12 mouse cellular contexts compared by ENCODE assay signal in the genomic region with DNA sequence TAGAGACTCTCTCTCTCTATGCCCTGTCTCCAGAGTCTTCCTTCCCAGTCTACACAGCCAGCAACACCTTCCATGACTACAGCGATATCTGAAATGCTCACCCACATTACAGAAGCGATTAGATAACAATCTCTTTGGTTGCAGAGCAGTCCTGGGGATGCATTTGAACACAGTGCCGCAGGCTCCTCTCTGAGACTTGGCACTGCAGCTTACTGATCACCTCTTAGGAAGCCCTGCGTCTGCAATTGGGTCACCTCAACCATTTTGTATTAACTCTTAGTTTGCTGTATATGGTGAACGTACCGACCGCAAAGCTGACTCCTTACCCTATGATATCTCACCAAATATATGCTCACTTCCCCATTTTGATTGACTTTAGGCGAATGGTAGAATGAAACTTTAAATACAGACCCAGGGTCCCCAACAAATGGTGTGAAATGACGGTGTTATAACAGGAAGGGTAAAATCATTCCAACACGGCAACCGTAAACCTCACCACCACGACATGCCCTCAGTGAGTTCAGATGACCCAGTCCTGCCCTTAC. TPM values are rescaled to one million over a fixed set of nuclear protein-coding genes. Genes with fewer than 3 reads are reported as not detected.
DNase-seq lines count a peak whose midpoint lies in the region; ATAC-seq and TF ChIP-seq lines count a peak whose summit lies in the region.
"Had no signal": no experiment of that assay in that cellular context is flagged by ENCODE, and none has a peak within 500 bp of the region (broad histone marks: within the 10 kb centered on the region; RNA-seq: fewer than 3 reads in every experiment).

No protein-coding gene starts in this region.

- H3K9me3 ChIP-seq in kidney, postnatal 0 days (replicated peaks; ENCODE audit: low read length), result no peaks in the 10 kb centered on the region
- H3K9me3 ChIP-seq: neural tube, embryonic 13.5 days had no signal

- WGBS in kidney, postnatal 0 days, result 81% methylated on average over 12 of the region's 12 CpGs

- ATAC-seq in kidney, postnatal 0 days (replicated peaks; ENCODE audit: low FRiP score, low read depth), result no peak
- ATAC-seq in common myeloid progenitor, adult 5-6 weeks (replicated peaks; ENCODE audit: low read depth, poor library complexity, severe bottlenecking), result peak; percentile 34
- ATAC-seq in monocyte, adult 5-6 weeks (replicated peaks; ENCODE audit: insufficient number of reproducible peaks, low FRiP score, low TSS enrichment, poor library complexity, severe bottlenecking), result 0 out of 2 replicates have a peak, but pooled peaks have one; percentile 24
- ATAC-seq in cerebellum, adult (ENCODE audit: insufficient number of reproducible peaks, low FRiP score, low TSS enrichment), result no peak

- H3K9ac ChIP-seq in kidney, postnatal 0 days (ENCODE audit: low read depth, low read length), result no peak overlapping the region
- H3K9ac ChIP-seq: liver, embryonic 14.5 days; neural tube, embryonic 13.5 days had no signal

- no peaks in the 10 kb centered on the region for H3K36me3 ChIP-seq in kidney, postnatal 0 days (ENCODE audit: insufficient read depth, low read length)
- H3K36me3 ChIP-seq: neural tube, embryonic 13.5 days had no signal

- no peak for TF ChIP-seq CTCF in kidney, postnatal 0 days (IDR thresholded peaks at IDR 0.05; ENCODE audit: low read depth)

- no peak overlapping the region for H3K27ac ChIP-seq in kidney, postnatal 0 days
- H3K27ac ChIP-seq: liver, embryonic 14.5 days; neural tube, embryonic 13.5 days had no signal

- peak overlapping the region; percentile 41 for H3K4me2 ChIP-seq in kidney, postnatal 0 days (ENCODE audit: low read length)
- H3K4me2 ChIP-seq: neural tube, embryonic 13.5 days had no signal

- peak; percentile 24 for DNase-seq in adrenal gland, adult 2 months
- DNase-seq in adrenal gland, postnatal 25 days, result no peak
- no peak for DNase-seq in kidney, postnatal 0 days (ENCODE audit: low spot score)
- no peak for DNase-seq in kidney, postnatal 4 days
- DNase-seq in right cerebral cortex, postnatal 36 days (ENCODE audit: low spot score in 2 of 2), result no peak
- DNase-seq: cerebellum, adult 9-11 months; kidney, adult 9 months had no signal

- H3K4me3 ChIP-seq in kidney, postnatal 0 days (replicated peaks; ENCODE audit: low read depth, low read length), result peak overlapping the region; percentile 30
- H3K4me3 ChIP-seq: neural tube, embryonic 13.5 days had no signal

- no peaks in the 10 kb centered on the region for H3K27me3 ChIP-seq in kidney, postnatal 0 days (ENCODE audit: insufficient read depth, low read length)
- H3K27me3 ChIP-seq: neural tube, embryonic 13.5 days had no signal

- no peaks in the 10 kb centered on the region for H3K4me1 ChIP-seq in kidney, postnatal 0 days (replicated peaks; ENCODE audit: insufficient read depth, low read length)
- H3K4me1 ChIP-seq: neural tube, embryonic 13.5 days had no signal

RNA-seq across cellular contexts. Expression of a gene that starts 0.8 kb away (rescaled TPM):
- total RNA-seq in adrenal gland, adult 2 months (2021), result 100 to 1,000 TPM; 165 to 239 TPM
- 205 and 321 TPM in 2 replicates for polyA plus RNA-seq in adrenal gland, adult 2 months (2012; rRNA removed)
- 166 and 180 TPM in 2 replicates for total RNA-seq in adrenal gland, postnatal 25 days (2021)
- polyA plus RNA-seq in kidney, postnatal 0 days (2015; fragmentation: Nextera tagmentation; extraction: Ambion mirVana), result 123 and 137 TPM in 2 replicates
- 220 and 223 TPM in 2 replicates for total RNA-seq in common myeloid progenitor, adult 5-6 weeks (2017)
- total RNA-seq in monocyte, adult 5-6 weeks (2017), result 228 to 431 TPM (median 282 TPM) in 3 replicates

RNA-seq across cellular contexts. Expression of a gene that starts 20.9 kb away (rescaled TPM):
- total RNA-seq in adrenal gland, adult 2 months (2021), result 10 to 100 TPM; 33.4 to 37.4 TPM
- polyA plus RNA-seq in adrenal gland, adult 2 months (2012; rRNA removed), result 2.3 and 2.5 TPM in 2 replicates
- total RNA-seq in adrenal gland, postnatal 25 days (2021), result 29.7 and 35.1 TPM in 2 replicates
- polyA plus RNA-seq in kidney, postnatal 0 days (2015; fragmentation: Nextera tagmentation; extraction: Ambion mirVana), result 14.3 and 17.3 TPM in 2 replicates
- 29.5 and 46.5 TPM in 2 replicates for total RNA-seq in common myeloid progenitor, adult 5-6 weeks (2017)
- total RNA-seq in monocyte, adult 5-6 weeks (2017), result 56.6 to 90.0 TPM (median 57.3 TPM) in 3 replicates

Comparison
In these comparisons a context has a peak if more than half of its experiments do, and no peak if none do; other contexts are left out.
1. ATAC-seq: peak in common myeloid progenitor, adult 5-6 weeks (single experiment) and monocyte, adult 5-6 weeks (single experiment); none in kidney, postnatal 0 days (single experiment) and cerebellum, adult (single experiment).